Mouse (Mus musculus): Measurements from ENCODE around the gene Cs. TPM values are rescaled to one million over a fixed set of nuclear protein-coding genes. Genes with fewer than 3 reads are reported as not detected.

The Cs gene
- 9.9 and 31.8 TPM in 2 replicates for polyA plus RNA-seq (2012; ENCODE audit: low replicate concordance)

DNA sequence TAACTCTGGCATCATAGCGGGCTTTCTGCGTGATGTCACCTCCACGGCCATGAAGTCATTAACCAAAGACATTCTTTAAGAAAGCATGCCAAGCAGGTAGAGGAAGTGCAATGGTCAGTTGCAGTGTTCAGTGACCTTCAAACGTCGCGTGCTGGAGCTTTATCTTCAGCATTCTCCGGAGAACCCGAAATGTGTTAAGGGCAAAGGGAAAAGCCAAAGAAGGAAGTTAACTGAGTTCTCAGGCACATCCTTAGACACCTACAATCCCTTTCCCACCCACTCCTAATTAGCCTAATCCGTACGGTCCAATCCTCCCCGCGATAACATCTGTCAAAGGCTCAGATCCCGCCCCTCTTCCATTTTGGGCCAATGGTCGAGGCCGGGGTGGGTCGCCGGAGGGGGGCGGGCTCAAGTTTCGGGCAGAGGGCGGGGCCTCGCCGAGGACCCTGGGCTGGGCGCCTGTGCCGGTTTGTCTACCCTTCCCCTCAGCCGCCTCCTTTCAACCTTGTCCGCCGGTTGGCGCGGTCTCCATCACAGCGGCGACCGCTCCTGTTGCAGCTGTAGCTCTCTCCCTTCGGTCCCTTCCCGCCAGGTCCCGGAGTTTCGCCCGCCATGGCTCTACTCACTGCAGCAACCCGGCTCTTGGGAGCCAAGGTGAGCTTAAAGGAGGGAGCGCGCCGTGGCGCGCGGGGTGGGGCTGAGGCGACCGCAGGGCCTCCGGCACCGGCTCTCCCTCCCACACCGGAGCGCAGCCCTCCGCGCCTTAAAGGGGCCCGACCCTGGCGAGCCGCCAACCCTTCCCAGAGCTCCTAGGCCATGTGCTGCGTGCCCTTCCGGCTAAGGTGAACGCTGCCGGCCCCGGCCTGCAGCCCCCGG, at the start of gene Cs:
Gene Cs (plus strand): TSS at position 429 of the 876 bp plus-strand sequence.

DNA sequence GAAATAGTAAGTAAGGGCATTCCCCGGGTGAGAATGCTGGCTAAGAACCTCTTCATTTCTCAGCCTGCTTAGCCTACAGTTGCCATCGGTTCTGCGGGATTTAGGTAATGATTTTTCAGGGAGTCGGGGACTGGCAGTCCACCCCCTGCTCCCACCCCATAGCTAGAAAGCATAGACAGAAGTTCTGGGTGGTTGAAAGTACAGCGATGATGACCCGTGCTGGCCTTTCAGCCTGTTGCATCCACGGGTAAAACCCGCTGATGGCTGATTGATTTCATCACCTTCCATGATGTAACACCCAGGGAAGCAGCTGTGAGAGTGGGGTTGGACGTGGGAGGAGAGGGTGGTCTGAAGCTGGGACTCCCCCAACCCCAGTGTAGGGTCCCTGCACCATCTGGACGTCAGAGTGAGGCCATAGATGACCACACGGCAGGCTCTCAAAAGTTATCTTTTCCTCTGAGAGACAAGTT, 38.8 kb upstream of the Cs start, which contains the start of gene Il23a:
Gene Il23a (minus strand): TSS at position 51 of the 470 bp plus-strand sequence.

DNA sequence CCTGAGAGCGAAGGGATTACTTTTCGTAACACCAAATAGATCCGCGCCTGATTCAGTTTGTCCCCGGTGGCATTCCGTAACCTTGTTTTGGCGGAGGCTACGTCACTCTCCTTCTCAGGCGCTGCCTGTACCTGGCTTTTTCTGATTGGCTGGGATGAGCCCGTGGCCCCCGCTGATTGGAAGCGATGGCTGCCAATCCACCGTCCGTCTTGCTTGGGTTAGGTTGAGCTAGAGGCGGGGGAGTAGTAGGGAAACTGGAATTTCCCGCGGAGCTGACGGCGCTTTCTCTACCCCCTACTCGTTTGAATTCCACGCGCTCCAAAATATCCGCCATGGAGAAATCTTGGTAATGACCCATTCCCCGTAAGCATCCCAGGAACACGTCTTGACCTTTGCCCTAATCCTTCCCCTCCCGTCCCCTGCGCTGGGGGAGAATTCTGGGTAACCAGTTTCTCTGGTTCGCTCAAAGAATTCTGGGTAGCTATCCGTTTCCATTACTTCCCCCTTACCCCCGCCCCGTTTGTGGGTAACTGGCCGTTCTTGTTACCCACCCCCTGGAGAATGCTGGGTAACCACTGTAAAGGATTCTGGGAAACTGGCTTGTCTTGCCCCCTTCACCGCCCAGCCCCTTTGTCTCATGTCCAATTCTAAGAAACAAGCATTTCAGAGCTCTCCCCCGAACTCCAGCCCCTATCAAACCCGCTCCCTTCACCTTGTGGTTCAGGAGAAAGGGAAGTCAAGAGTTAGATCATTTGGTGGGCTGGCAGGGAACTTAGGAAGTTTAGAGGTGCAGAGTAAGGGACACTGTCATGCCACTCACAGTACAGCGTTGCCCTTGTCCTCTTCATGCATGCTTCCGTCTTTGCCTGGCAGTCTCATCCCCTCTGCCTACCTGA, 34.2 kb upstream of the Cs start, which contains the start of gene Pan2:
Gene Pan2 (plus strand): TSS at position 210 of the 896 bp plus-strand sequence.

DNA sequence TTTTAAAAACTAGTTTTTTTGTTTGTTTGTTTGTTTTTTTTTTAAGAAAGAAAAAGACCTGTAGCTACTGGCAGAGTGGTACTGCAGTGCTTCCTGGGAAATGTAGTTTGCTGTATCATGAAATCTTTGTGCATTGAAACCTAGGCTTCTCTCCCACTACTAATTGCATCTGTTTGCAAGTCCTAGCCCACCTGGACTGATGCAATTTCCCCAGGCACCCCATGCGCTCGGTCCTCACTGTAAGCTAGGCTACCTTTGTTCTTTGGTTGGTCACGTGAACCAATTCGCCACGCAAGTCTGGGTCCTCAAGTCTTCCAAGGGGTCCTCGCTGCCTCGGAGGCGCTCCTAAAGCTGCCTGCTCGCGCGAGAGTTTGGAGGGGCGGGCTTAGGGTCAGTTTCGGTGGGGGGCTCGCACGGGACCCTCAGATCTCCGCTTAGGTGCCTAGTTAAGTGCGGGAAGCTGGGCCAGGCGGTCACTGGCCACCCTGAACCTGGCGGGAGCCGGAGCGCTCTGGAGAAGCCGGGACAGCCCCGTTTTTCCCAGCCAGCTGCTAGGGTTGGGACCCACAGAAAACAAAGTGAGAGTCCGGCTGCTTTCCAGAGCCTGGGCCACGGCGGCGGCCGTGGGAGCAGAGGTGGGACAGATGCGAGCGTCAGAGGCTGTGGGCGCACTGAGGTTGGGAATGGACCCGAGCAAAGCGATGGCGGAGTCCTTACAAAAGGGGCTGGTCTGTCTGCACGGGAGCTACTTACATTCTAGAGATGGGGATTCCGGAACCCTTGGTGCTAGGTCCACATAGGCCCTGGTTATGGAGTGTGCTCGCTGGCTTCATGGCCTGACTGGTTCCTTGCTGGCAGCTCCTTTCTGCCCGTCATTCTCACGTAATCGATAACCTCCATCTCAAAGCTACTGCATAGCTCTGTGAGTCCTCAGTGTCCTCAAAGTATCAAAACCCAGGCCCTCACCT, 15.1 kb upstream of the Cs start, which contains the start of gene Cnpy2:
Gene Cnpy2 (plus strand): TSS at position 319 of the 968 bp plus-strand sequence.

DNA sequence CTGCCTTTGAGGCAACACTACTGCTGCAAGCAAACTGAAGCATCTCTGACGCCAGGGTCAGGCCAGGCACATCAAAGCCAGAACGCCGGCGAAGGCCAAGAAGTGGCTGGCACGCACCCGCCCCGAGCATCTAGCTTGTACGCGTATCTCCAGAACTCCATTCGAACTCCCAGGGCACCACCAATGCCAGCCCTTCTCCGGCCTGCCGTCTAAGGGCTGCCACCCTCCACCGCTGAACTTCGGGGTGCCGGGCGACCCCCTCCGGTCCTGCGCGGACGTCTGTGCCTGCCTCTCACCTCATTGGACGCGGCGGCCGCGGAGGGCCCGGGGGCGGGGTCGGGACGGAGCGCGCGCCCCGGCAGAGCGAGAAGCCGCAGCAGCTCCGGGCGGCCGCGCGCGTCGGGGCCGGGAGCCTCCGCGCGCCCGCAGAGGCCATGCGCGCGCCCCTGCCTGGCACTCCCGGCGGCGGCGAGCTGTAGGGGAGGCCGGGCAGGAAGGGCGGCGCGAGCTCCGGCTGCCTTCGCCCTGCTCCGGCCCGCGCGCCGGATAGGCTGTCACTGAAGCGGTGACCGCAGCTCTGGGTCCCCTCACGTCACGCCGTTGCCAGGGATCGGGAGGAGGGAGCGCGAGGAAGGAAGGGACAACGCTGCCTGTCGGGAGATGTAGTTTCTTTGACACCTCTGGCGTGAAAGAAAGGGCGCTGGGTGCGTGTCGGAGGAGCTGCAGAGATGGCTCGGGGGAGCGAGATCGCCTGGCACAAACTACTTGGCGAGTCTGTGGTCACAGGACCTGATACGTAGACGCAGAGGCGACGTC, 31.1 kb downstream of the Cs start, which contains the start of gene Coq10a:
Gene Coq10a (minus strand): TSS at position 596 of the 816 bp plus-strand sequence.

DNA sequence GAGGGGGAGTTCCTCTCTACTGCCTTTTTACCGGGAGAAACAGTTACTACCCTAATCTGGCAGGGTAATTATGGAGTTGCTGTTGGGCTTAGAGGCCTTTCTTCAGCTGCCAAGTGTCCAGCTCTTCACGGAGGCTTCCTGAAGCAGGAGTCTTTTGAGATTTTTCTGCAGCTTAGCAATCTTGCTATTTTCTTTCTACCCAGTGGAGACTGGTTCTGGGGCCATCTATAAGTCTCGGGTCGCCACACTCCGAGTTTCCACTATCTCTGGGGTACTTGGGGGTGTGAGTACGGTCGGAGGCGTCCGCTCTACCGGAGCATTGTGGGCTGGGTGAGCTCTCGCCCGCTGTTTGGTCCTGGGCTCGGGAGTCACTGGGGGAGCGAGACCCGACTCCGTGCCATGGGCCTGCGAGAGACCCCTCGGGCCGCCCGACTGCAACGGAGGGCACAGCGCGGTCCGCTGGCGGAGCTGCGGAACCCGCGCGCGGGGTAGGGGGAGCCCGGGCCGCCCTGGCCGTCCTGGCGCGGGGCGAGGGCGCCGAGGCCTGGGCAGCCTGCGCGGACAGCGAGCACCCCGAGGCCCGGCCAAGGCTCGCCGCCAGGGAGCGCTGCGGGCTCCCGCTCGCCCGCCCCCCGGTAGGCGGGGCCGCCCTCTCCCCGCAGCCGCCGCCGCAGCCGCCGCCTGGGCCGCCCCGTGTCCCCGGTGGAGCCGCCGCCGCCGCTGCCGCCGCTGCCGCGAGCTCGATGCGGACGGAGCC, 39.1 kb downstream of the Cs start, which contains the start of gene Ankrd52:
Gene Ankrd52 (plus strand): TSS at position 661 of the 757 bp plus-strand sequence.

DNA sequence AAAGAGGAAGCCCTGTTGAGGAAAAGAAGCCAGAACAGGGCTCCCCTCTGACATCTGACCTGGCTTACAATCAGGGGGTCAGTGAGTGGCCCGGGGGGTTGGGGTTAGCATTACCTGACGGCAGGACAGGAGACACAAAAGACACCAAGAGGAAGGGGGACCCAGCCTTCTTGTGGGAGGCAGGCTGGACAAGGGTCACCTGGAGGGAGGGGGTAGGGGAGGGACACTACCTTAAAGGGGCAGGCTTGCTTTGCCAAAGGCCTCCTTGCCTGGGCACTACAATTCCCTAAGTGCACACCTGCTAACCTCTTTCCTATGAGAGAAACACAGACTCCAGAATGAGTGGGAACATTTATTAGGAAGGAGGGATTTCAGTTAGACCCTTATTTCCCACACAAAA, 63.5 kb downstream of the Cs start, which contains the start of gene Slc39a5:
Gene Slc39a5 (minus strand): TSS at position 174 of the 400 bp plus-strand sequence.

DNA sequence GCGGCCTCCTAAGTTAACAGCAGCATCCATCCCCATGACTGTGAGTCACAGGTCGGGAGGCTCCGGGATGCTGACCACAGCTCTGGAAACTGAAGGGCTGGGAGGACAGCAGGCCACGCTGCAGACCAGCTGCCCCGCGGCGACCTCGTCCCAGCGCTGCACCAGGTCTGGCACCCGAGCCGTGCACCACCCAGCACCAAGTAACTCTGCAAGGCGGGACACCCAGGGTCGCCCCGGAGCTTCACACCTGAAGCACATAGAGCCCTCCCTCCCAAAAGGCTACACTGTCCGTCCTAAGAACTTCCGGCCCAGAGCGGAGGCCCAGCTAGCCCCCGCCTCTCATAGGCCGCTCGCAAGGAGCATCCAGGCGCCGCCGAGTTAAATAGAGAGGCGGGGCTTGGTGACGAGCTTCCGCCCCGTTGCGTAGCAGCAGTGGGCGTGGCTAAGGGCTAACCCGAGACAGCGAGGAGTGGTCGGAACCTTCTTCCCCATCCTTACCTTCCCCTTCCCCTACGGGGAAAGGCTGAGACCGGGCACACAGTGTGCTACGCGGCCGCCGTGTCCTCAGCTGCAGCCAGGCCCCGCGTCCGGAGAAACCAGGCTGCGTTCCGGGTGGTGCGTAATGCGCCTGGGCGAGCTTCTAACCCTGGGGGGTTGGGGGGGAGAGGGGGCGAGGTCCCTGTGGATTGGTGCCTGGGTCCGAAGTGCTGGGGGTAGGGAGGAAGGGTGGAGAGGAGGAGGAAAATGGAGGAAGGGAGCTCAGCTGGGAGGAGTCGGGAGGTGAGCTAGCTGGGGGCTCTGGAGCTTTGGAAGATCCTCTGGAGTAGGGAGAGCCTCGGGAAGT, 73.9 kb downstream of the Cs start, which contains the start of the genes Nabp2 and Rnf41:
Gene Nabp2 (minus strand): TSS at position 282 of the 844 bp plus-strand sequence.
Gene Rnf41 (plus strand): TSS at position 447 of the 844 bp plus-strand sequence.

Other genes with a start within 250 kb of the Cs start
- gene Baz2a, start 246.2 kb upstream of the Cs start, polyA plus RNA-seq (2012; ENCODE audit: low replicate concordance): 32.1 and 58.1 TPM in 2 replicates
- 12.2 and 13.2 TPM in 2 replicates for gene Rbms2, start 157.4 kb upstream of the Cs start, polyA plus RNA-seq (2012; ENCODE audit: low replicate concordance)
- gene Gls2, start 143.3 kb upstream of the Cs start, polyA plus RNA-seq (2012; ENCODE audit: low replicate concordance): 0.91 TPM in 1 of 2 replicates, not detected in the other
- 0.61 and 2.6 TPM in 2 replicates for gene Spryd4, start 125.9 kb upstream of the Cs start, polyA plus RNA-seq (2012; ENCODE audit: low replicate concordance)
- gene Mip, start 111.9 kb upstream of the Cs start, polyA plus RNA-seq (2012; ENCODE audit: low replicate concordance): 0.17 TPM in 1 of 2 replicates, not detected in the other
- gene Timeless, start 105.7 kb upstream of the Cs start, polyA plus RNA-seq (2012; ENCODE audit: low replicate concordance): 8.5 and 11.9 TPM in 2 replicates
- 0.08 TPM in 1 of 2 replicates, not detected in the other for gene Apon, start 83.6 kb upstream of the Cs start, polyA plus RNA-seq (2012; ENCODE audit: low replicate concordance)
- gene Apof, start 69.1 kb upstream of the Cs start, polyA plus RNA-seq (2012; ENCODE audit: low replicate concordance): 0.21 TPM in 1 of 2 replicates, not detected in the other
- gene Stat2, start 67.2 kb upstream of the Cs start, polyA plus RNA-seq (2012; ENCODE audit: low replicate concordance): 38.6 and 62.2 TPM in 2 replicates
- gene Il23a, start 39.0 kb upstream of the Cs start, polyA plus RNA-seq (2012; ENCODE audit: low replicate concordance): 0.23 TPM in 1 of 2 replicates, not detected in the other
- gene Pan2, start 34.4 kb upstream of the Cs start, polyA plus RNA-seq (2012; ENCODE audit: low replicate concordance): 4.9 and 7.2 TPM in 2 replicates
- 29.2 and 43.5 TPM in 2 replicates for gene Cnpy2, start 15.3 kb upstream of the Cs start, polyA plus RNA-seq (2012; ENCODE audit: low replicate concordance)
- 10.2 and 25.7 TPM in 2 replicates for gene Coq10a, start 31.3 kb downstream of the Cs start, polyA plus RNA-seq (2012; ENCODE audit: low replicate concordance)
- gene Ankrd52, start 39.4 kb downstream of the Cs start, polyA plus RNA-seq (2012; ENCODE audit: low replicate concordance): 59.6 and 62.0 TPM in 2 replicates
- gene Slc39a5, start 63.5 kb downstream of the Cs start, polyA plus RNA-seq (2012; ENCODE audit: low replicate concordance): not detected in 2 replicates
- 115 and 117 TPM in 2 replicates for gene Nabp2, start 73.8 kb downstream of the Cs start, polyA plus RNA-seq (2012; ENCODE audit: low replicate concordance)
- gene Rnf41, start 73.9 kb downstream of the Cs start, polyA plus RNA-seq (2012; ENCODE audit: low replicate concordance): 20.2 and 20.7 TPM in 2 replicates
- gene Smarcc2, start 121.5 kb downstream of the Cs start, polyA plus RNA-seq (2012; ENCODE audit: low replicate concordance): 167 and 293 TPM in 2 replicates
- gene Myl6, start 156.4 kb downstream of the Cs start, polyA plus RNA-seq (2012; ENCODE audit: low replicate concordance): 68.9 and 549 TPM in 2 replicates
- 2.2 TPM in 2 replicates for gene Myl6b, start 161.0 kb downstream of the Cs start, polyA plus RNA-seq (2012; ENCODE audit: low replicate concordance)
- 177 and 239 TPM in 2 replicates for gene Esyt1, start 188.1 kb downstream of the Cs start, polyA plus RNA-seq (2012; ENCODE audit: low replicate concordance)
- gene Zc3h10, start 210.0 kb downstream of the Cs start, polyA plus RNA-seq (2012; ENCODE audit: low replicate concordance): 29.8 and 36.6 TPM in 2 replicates
- gene Rpl41, start 211.6 kb downstream of the Cs start, polyA plus RNA-seq (2012; ENCODE audit: low replicate concordance): 1,750 and 7,475 TPM in 2 replicates
- gene Pa2g4, start 228.3 kb downstream of the Cs start, polyA plus RNA-seq (2012; ENCODE audit: low replicate concordance): 93.8 and 156 TPM in 2 replicates

Measured in hematopoietic multipotent progenitor cell, adult 10-12 weeks (in vitro differentiated cells).